Mouse (Mus musculus): ENCODE measurements at regions not wholly inside any gene's neighbourhood (a gene's known extent, or its start where the extent isn't known, plus 50 kb on each side); places are given as distances from the start of the nearest gene placed in this dataset.

DNA sequence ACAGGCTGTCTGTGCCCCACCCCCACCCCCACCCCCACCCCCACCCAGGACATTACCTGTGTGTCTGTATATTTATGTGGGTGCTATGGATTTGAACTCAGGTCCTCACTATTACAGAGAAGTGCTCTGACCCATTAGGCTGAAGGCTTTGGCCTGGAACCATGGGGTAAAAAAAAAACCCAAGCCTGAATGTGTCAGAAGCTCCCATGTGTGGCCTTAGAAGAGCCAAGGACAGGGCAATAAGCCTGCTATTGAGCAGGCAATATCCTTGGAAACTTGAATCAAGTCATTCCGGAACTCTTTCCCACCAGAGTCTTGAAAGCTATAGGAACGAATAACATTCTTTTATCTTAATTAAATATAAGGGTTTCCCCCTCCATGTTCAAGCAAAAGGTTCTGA lies 347.2 kb downstream of the Prdm2 start:
- in situ Hi-C loops (cut with MboI, MseI): no loop called here

GRCm38 (mm10) chr4:142863939-142864338 lies 348.9 kb downstream of the Prdm2 start:
- in situ Hi-C loops (cut with MboI, MseI): no loop called here

DNA sequence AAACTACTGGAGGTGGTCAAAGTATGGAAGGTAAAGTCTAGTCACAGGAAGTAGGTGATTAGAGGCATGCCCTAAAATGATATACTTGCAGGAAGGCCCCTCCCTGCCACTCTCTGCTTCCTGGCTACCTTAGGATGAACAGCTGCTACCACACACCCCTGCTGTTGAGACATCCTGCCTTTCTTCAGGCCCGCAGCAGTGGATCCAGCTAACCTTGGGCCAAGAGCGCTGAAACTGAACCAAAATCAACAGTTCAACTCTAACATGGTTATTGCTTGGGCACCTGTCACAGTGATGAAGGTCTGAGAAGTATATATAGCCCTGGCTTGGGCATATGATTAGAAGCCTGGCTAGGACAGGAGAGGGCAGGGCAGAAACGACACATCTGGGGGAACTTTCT lies 352.4 kb downstream of the Prdm2 start:
- in situ Hi-C loops (cut with MboI, MseI): no loop called here

- in situ Hi-C loops (cut with MboI, MseI): no loop called here
These were observed 356.2 kb downstream of the Prdm2 start for GRCm38 (mm10) chr4:142856626-142857025.

GRCm38 (mm10) chr4:142855635-142856034 lies 357.2 kb downstream of the Prdm2 start:
- in situ Hi-C loops (cut with MboI, MseI): no loop called here

DNA sequence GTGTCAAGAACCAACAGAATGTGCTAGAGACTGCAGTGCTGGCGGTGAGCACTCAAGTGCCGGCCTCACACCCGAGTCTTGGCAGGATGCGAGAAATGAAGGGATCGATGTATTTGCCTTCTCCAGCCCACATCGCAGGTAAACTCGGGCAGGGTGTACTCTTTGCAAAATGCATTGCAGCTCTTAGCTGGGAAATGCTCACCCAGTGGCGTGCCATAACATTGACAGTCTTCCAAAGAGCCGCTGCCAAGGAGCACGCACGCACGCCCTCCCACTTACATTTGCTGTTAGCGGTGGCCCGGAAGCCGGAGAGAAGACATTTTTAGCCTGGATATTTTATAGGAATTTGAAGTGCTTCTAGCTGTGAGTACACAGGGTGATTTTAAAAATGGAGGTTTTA lies 358.9 kb downstream of the Prdm2 start:
- in situ Hi-C loops (cut with MboI, MseI): no loop called here

DNA sequence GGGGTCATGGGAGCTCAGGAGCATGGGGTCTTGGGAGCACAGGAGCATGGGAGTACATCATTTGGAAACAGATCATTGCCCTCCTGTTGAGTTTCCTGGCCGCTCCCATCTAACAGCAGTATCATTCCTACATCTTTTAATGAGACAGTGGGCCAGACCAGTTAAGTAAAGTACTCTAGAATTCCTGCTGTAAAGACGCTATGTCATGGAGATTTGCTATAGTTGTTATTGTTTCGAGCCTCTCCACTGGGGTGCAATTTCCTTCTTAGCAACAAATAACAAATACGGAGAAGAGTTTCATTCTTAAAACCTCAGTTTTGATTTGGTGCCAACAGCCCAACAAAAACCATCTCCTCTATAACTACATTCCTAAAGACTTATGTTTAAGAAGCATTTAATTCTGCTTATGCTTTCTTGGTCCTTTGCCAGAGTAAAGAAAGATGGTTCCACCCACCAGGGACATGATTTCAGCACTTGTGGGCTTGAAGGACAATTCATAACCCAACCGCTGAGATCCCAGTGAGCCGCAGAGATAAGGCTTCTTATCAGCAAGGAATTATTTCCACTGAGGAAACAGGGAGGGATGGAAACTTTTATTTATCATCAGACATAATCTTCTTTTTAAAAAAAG lies 367.6 kb downstream of the Prdm2 start:
- in situ Hi-C loops (cut with MboI, MseI): no loop called here

DNA sequence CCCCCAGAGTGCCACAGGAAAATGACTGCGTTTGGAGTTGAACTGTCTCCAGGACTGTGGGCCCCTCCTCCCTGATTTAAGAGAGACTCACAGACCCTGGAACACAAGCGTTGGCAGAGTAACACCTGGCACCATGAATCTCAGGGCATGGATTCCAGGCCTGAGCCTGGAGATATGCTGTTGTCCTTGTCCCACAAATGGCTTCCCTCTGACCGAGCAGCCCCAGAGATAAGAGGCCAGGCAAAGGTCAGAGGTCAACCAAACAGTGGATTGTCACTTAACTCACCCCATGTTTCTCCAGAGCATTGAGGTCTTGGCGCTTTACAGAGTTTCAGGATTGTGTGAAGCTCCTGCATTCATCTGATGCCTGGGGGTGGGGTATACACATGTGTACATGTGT lies 373.3 kb downstream of the Prdm2 start:
- in situ Hi-C loops (cut with MboI, MseI): no loop called here

DNA sequence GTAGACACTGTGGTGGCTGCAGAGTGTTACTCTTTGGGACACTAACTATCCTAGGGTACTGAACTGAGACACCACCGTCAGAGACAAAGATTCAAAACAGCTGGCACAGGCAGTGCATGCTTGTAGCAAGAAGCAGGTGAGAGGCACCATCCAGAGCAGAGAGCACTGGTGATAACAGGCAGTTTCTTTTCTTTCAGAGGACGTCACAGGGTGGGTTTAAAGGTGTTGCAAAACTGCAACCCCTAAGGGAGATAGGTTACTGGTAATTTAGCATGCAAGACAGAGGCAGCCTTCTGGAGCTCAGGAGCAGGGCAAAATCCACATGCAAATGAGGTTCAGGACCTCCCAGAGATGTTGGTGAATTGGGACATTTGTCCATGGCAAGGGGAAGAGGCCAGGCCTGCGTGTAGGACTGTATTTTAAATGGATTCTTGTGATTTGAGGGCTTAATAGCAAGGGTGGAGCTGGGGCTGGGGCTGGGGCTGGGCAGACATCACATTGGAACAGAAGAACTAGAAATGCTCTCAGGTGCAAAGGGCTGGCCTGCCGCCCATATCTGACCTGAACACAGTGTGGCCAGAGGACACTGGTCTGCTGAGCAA lies 374.3 kb downstream of the Prdm2 start:
- in situ Hi-C loops (cut with MboI, MseI): no loop called here

- in situ Hi-C loops (cut with MboI, MseI): no loop called here
These were observed 375.2 kb downstream of the Prdm2 start for GRCm38 (mm10) chr4:142837636-142838035.

DNA sequence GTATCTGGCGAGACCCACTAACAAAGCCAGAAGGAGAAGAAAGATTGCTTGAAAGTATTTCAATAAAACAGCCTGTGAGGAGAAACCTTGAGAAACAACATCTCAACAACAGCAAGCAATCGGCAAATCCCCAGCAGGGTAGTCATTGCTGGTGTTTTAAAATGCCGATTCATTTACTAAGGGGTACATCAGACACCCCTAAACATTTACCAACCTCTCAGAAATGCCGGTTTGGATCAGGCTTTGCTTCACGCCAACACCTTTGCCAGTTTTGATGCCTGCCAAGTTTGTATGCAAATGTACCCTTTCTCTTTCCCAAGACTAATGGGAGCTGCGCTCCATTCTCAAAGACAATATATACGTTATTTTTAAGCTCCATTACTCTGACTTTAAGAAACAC lies 383.1 kb downstream of the Prdm2 start:
- in situ Hi-C loops (cut with MboI, MseI): no loop called here

- in situ Hi-C loops (cut with MboI, MseI): no loop called here
These were observed 383.8 kb downstream of the Prdm2 start for GRCm38 (mm10) chr4:142828969-142829368.

DNA sequence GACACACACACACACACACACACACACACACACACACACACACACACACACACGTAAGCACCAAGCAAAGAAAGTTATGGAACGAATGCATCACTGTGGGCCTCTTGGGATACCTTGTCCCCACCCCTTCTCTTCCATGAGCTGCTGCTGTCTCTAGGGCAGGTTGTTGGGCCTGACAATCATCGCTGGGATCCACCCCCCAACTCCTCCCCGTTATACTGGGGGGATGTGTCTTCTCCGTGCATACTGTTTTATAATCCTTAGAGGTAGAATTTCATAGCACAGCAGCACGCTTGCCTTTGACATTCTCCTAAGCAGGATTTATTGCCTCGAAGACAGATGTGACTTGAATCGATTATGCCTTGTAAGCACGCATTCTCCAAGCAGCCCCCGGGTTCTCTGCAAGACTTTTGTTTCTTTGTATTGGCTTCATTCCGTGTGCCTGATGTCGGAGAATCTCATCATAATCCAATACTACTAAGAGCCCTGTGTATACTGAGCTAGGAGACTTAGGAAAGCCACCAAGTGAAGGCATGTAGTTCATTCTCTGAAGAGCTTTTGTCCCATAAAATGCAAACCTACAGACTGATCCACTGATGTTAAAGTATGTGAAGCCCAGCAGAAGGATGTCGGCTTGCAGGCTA lies 386.4 kb downstream of the Prdm2 start:
- in situ Hi-C loops (cut with MboI, MseI): no loop called here

DNA sequence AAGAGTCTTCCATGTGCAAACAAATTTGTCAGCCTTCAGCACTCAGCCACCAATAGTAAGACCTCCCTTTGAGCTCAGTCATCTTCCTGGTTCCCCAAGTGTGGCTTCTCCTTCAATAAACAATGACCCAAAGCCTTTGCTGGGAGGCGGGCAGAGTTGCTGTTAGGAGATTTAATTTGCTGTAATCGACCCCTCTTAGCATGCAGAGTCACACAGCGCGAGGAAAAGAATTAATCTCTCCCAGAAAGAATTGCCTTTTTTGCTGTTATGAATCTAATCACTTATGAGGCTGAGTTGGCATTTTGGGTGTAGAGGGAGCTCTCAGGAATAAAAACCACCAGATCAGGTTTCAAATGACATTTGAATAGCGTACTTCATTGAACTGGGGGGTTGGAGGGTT lies 387.0 kb downstream of the Prdm2 start:
- in situ Hi-C loops (cut with MboI, MseI): no loop called here

- in situ Hi-C loops (cut with MboI, MseI): no loop called here
These were observed 394.4 kb downstream of the Prdm2 start for GRCm38 (mm10) chr4:142818440-142818839.

DNA sequence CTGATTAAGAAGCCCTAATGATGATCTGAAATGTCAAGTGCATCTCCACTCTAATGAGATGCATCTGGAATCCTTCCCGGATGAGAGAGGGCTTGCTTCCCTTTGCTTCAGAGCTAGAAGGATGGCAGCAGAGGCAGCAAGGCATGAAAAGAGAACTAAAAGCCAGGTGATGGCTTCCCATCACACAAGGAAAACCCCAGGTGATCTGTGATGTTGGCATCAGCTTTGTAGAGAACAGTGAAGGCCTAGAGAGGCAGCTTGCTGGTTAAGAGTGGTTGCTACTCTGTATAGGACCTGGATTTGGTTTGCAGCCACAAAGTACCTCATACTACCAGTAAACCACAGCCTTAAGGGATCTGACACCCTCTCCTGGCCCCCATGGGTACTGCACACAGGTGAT lies 395.8 kb downstream of the Prdm2 start:
- in situ Hi-C loops (cut with MboI, MseI): no loop called here

DNA sequence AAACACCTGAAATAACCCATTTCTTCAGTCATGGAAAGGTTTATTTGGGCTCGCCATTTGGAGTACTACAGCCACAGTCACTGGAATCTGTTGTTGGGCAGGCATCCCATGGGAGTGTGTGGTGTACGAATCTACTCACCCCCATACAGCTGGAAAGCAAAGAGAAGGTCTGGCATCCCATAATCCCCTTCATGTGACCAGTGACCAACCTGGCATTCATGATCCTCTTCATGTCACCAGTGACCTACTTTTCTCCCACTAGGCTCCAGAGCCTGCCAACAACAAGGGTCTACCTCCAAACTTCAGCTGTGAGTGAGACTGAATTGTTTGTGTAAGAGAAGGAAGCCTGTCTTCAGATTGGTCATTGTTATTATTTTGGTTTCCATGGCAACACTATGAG lies 409.0 kb downstream of the Prdm2 start:
- in situ Hi-C loops (cut with MboI, MseI): no loop called here

- in situ Hi-C loops (cut with MboI, MseI): no loop called here
These were observed 413.5 kb downstream of the Prdm2 start for GRCm38 (mm10) chr4:142799291-142799690.

- in situ Hi-C loops (cut with MboI, MseI): no loop called here
These were observed 414.0 kb downstream of the Prdm2 start for GRCm38 (mm10) chr4:142798834-142799233.

- in situ Hi-C loops (cut with MboI, MseI): no loop called here
These were observed 420.2 kb downstream of the Prdm2 start for GRCm38 (mm10) chr4:142792606-142792970.

DNA sequence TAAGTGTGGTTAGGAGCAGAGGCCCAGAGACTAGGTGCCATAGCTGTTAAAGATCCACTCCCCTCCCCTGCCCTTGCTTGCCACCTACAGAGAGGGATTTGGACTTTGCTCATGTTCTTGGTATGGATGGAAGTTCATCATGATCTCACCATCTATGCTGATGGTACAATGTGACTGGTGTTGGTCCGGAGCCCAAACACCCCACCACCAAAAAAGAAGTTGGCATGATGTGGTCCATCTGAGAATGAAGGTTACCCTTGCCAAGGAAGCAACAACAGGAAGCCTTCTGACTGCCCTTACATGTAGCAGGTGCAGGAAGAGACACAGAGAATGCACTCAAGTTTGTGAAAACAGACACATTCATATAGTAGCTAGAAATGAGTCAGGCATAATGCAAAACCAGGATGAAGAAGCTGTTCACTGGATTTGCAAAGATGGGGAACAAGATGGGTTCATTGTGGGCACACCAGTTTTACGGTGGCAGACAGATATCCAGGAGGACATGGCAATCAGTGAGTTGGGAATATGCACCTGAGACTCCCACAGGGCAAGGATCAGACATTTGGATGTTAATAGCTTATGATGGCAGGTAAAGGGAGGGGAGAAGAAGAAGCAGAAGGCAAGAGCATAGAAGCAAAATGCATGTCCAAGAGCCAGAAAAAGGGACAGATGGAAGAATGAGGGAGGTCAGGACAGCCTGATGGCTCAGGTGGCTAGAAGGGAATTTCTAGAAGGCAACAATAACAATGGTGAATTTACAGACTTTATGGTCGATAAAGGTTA lies 420.8 kb downstream of the Prdm2 start:
- in situ Hi-C loops (cut with MboI, MseI): no loop called here

DNA sequence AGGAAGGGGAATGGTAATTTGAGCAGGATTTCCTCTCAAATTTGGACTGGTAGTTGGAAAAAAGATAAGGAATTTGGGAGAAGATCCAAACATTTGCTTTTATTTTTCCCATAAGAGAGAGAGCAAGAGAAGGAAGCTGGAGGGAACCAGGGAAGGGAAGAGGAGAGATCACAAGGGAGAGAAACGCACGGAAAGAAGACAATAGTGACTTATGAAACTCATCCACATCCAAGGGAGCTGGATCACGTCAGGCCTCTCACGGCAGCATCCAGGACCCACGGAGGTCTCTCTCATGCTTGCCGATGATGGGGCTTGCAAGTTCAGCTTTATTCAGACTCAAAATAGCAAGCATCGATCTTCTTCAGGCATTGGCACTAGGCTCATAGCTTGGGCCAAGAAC lies 423.7 kb downstream of the Prdm2 start:
- in situ Hi-C loops (cut with MboI, MseI): no loop called here

GRCm38 (mm10) chr4:142785386-142785785 lies 427.4 kb downstream of the Prdm2 start:
- in situ Hi-C loops (cut with MboI, MseI): no loop called here

Data from T-helper 1 cell (primary cell).